Mouse (Mus musculus) G1E (cell line): ENCODE measurements around the gene 9130023H24Rik.

Source experiments
- CTCF ChIP-seq: IDR thresholded peaks from 2 replicates; pipeline ENCODE4 v1.5.1; 2012; ENCODE audit warnings: low read depth, low read length, inconsistent platforms, mixed read lengths
- GATA1 ChIP-seq: IDR thresholded peaks from 2 replicates; pipeline ENCODE4 v1.6.1; 2012; ENCODE audit warnings: borderline replicate concordance, low read length, inconsistent platforms, mixed read lengths

GRCm38 (mm10) chr7:128267391-128267790 is 29.6 kb upstream of the 9130023H24Rik start:
- no peak for TF ChIP-seq CTCF
- TF ChIP-seq GATA1: no peak
